Mouse (Mus musculus) embryonic fibroblast, embryonic 13.5 days (primary cell): ENCODE measurements around the gene Dnah17.

Source experiments
- CTCF ChIP-seq: IDR thresholded peaks from 2 replicates; pipeline ENCODE4 v1.5.1; 2011; ENCODE audit warnings: mild to moderate bottlenecking, control low read depth, low read length, moderate library complexity, borderline replicate concordance; ENCODE audit not compliant: insufficient read depth
- POLR2A ChIP-seq: IDR thresholded peaks from 2 replicates; pipeline ENCODE4 v1.6.1; 2011; ENCODE audit warnings: low read depth, mild to moderate bottlenecking, control low read depth, low read length, moderate library complexity

GRCm38 (mm10) chr11:118018328-118018727 is 112.1 kb downstream of the Dnah17 start:
- no peak for TF ChIP-seq CTCF
- TF ChIP-seq POLR2A = no peak
